Mouse (Mus musculus): ENCODE data around the gene Cmpk2. TPM values are rescaled to one million over a fixed set of nuclear protein-coding genes. Genes with fewer than 3 reads are reported as not detected.
A peak's percentile ranks its signal among the peaks of the same experiment; 100 is the strongest.

The Cmpk2 gene
- polyA plus RNA-seq, 1 experiment from 2014 or later, result 9.1 TPM

DNA sequence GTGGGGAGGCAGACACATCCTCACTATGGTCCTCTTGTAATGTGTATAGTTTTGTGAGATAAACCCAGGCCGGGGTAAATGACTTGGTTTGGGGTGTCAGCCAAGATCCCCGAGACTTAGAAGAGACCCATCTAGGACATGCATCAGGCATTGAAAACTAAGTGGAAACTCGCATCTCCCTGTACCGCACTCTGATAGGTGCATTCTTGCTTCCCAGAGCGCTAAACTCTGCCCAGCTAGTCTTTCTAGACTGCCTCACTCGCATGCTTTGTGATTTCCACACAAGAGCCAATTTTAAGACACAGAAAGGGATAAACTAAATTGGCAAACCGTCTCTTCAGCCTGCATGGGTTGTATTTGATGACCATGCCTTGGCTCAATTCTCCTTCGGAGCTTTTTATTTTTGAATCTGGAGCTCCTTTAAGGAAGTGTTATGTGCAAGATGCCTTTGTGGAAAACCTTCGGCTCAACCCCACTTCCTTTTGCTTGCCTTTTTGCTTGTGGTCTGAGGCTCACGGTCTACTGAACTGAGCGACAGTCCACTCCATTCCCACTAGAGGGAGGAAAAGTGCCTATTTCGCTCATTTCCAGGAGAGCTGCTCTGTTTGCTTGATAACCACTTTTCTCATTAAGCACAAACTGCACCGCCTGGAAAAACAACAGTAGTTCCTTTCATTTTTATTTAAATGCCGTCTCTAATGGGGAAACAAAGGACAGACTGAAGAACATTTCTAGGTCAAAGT is 19.0 kb downstream of the Cmpk2 start:
- H3K4me1 ChIP-seq, result peaks cover 3% of the 10 kb centered on the region; the same call in 1 of the 2 replicates
- no peak overlapping the region for H3K4me3 ChIP-seq
- 42% methylated on average over 14 of the region's 14 CpGs for WGBS
- H3K36me3 ChIP-seq, result no peaks in the 10 kb centered on the region
- H3K9me3 ChIP-seq, result no peaks in the 10 kb centered on the region
- ATAC-seq (ENCODE audit: low FRiP score, low read depth), result peak; percentile 76
- peak overlapping the region; percentile 16; the same call in 1 of the 2 replicates for H3K4me2 ChIP-seq (replicated peaks)
- H3K27ac ChIP-seq, result no peak overlapping the region
- no peak overlapping the region for H3K9ac ChIP-seq
- H3K27me3 ChIP-seq (replicated peaks), result 0 out of 2 replicates have a peak, but pooled peaks cover 11% of the 10 kb centered on the region

DNA sequence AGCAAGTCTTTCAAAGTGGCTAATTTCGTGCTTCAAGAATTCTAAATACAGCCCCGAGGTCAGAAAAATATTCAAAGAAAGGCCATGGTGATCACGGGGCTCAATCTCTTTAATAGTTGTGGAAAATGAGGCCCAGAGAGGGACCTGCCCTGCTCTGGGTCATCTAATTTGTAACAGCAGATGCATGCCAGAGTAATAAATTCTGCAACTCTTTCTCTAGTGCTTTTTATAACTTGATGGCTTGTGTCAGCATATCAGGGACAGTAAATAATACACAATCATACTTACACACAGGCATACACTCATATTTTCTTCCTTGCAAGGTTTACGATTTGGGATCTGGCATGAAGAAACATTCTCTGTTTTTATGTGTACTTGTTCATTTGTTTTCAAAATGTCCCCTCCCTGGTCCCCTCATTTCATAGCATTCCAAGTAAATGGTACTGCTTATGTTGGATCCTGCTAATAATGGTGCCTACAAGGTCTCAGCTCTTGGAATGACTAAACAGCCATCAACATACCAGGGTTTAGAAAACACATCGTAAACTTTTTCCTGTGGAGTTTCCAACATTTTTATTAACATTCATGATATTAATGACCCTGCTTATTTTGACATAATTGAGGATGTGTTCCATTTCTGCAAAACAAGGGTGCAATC is 19.7 kb downstream of the Cmpk2 start:
- H3K9me3 ChIP-seq, result no peaks in the 10 kb centered on the region
- 0 out of 2 replicates have a peak, but pooled peaks cover 11% of the 10 kb centered on the region for H3K27me3 ChIP-seq (replicated peaks)
- H3K36me3 ChIP-seq, result no peaks in the 10 kb centered on the region
- H3K9ac ChIP-seq, result no peak overlapping the region
- peaks cover 3% of the 10 kb centered on the region; the same call in 1 of the 2 replicates for H3K4me1 ChIP-seq
- ATAC-seq (ENCODE audit: low FRiP score, low read depth), result 0 out of 2 replicates have a peak, but pooled peaks have one; percentile 53
- no peak overlapping the region for H3K4me3 ChIP-seq
- H3K4me2 ChIP-seq (replicated peaks), result peak overlapping the region; percentile 16; the same call in 1 of the 2 replicates
- 29% methylated on average over 5 of the region's 5 CpGs for WGBS
- H3K27ac ChIP-seq, result no peak overlapping the region

DNA sequence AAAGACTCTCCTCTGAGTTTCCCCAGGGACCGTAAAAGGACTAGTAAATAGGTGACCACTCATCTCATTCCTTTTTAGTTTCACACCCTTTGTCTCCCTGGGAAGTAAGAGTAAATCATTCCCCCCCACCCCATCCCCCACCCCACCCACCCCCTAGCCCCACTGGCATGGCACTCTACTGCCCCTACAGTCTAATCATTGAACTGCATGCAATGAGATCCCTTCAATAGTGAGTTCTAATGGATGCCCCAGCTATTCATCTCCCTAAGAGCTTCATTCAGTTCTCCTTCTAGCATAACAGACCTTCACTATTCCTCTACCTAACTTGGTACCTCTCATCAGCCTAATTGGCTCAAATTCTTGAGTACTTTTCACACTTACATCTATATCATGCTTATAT is 20.9 kb downstream of the Cmpk2 start:
- H3K9ac ChIP-seq, result no peak overlapping the region
- H3K27me3 ChIP-seq (replicated peaks), result 0 out of 2 replicates have a peak, but pooled peaks cover 11% of the 10 kb centered on the region
- no peak overlapping the region for H3K4me2 ChIP-seq (replicated peaks)
- H3K36me3 ChIP-seq, result no peaks in the 10 kb centered on the region
- no peak overlapping the region for H3K27ac ChIP-seq
- ATAC-seq (ENCODE audit: low FRiP score, low read depth), result no peak
- WGBS, result 63% methylated on average over 1 of the region's 1 CpGs
- H3K9me3 ChIP-seq, result no peaks in the 10 kb centered on the region
- no peak overlapping the region for H3K4me3 ChIP-seq
- peaks cover 3% of the 10 kb centered on the region; the same call in 1 of the 2 replicates for H3K4me1 ChIP-seq

DNA sequence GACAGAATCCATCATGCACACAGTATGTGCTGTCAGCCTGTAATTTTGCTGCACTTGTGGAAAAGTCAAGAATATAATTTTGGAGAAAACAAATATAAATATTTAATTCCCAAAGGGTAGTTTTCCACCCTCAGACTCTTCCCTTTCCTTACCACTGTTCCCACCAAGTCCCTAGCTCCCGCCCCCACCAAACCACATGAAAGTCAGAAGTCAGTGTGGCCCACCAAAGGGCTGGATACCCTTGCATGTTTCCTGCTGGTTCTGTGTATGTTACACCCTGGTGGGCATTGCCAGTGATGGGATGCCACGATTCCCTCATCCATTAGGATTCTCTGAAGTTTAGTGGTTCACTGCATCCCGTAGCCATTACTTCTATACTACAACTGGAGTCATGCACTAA is 32.0 kb downstream of the Cmpk2 start:
- Histone ChIP-seq H3K4me1 (no peaks in the 10 kb centered on the region), H3K27ac (no peak overlapping the region), H3K9me3 (no peaks in the 10 kb centered on the region), H3K4me2 (replicated peaks) (no peak overlapping the region), H3K9ac (no peak overlapping the region), H3K36me3 (no peaks in the 10 kb centered on the region), H3K27me3 (replicated peaks) (no peaks in the 10 kb centered on the region), H3K4me3 (no peak overlapping the region)
- WGBS, result 88% methylated on average over 3 of the region's 3 CpGs
- ATAC-seq (ENCODE audit: low FRiP score, low read depth), result no peak

DNA sequence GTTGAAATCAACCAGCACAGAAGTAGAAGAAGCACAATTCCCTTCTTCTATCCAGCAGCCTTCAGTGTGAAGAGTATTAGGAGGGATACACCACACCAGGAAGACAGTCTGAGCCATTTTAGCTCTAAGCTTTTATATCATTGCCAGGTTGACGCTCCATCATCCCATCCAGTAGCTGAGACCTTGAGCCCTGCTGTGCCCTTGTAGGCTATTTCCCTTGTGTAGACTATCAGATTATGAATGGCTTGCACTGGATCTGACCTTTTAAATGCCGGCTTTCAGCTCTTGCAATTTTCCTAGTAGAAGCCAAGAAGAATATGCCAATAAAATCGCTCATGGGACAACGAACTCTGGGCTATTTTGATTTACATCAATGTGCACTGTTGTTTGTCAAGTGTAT is 42.0 kb downstream of the Cmpk2 start:
- no peak overlapping the region for H3K4me2 ChIP-seq (replicated peaks)
- no peak overlapping the region for H3K4me3 ChIP-seq
- no peaks in the 10 kb centered on the region for H3K36me3 ChIP-seq
- 85% methylated on average over 4 of the region's 4 CpGs for WGBS
- no peaks in the 10 kb centered on the region for H3K27me3 ChIP-seq (replicated peaks)
- H3K9me3 ChIP-seq, result no peaks in the 10 kb centered on the region
- no peak for ATAC-seq (ENCODE audit: low FRiP score, low read depth)
- H3K27ac ChIP-seq, result no peak overlapping the region
- no peak overlapping the region for H3K9ac ChIP-seq
- no peaks in the 10 kb centered on the region for H3K4me1 ChIP-seq

DNA sequence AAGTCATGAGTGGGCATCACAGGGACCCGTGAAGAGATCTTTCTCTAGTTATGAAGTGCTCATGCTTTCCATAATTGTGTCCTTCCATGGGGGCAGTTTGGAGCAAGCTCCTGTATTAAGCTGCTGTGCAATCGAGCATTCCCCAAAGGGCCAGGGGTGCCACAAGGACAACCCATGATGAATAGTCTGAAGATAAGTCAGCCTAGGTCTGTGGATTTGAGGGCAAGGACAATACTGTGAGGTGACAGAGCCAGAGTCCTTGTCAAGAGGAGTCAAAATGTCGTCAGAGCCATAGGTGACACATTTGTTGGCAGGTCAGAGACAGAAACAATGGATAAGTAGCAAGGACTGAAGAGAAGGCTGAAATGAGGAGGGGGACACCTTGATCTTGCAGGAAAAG is 49.2 kb downstream of the Cmpk2 start:
- no peak for ATAC-seq (ENCODE audit: low FRiP score, low read depth)
- H3K36me3 ChIP-seq, result no peaks in the 10 kb centered on the region
- 82% methylated on average over 3 of the region's 3 CpGs for WGBS

DNA sequence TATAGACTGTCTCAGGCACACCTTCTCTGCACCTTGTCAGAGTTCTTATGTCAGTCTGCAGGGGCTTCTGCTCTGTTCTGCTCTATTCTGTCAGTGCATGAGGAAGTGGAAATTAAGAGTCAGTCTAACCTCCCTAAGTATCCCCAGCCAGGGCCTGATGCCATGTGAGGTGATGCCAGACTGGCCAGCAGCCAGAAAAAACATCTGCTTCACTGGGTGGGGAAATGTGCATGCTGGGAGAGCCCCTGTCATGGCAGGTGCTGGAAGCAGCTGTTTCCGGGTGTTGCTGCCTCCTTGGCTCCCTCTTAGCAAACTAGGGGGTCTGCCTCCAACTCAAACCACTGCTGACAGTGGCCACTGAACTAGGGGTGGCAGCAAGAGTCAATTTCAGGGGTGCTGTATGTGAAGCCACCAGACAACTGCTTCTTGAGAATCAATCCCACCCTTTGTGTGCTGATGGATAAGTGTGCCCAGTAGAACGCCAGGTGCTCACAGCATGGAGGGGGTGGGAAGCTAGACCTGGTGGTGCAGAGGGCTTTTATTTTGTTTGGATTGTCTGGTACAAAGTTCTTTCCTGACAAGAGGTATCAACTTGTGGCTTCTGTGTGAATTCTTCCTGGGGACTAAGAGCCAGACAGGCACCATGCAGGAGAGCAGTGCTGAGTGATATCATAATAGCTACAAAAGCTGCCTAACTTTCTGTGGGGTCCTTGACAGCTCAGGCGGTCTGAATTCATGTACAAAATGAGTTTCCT is 56.1 kb downstream of the Cmpk2 start:
- Histone ChIP-seq H3K4me2 (replicated peaks) (no peak overlapping the region), H3K9me3 (no peaks in the 10 kb centered on the region), H3K4me3 (no peak overlapping the region), H3K4me1 (peaks cover 13% of the 10 kb centered on the region), H3K27ac (no peak overlapping the region), H3K9ac (no peak overlapping the region), H3K27me3 (replicated peaks) (no peaks in the 10 kb centered on the region), H3K36me3 (no peaks in the 10 kb centered on the region)
- 66% methylated on average over 3 of the region's 3 CpGs for WGBS
- no peak for ATAC-seq (ENCODE audit: low FRiP score, low read depth)

More for the DNA sequence above, 49.2 kb downstream of the Cmpk2 start:
- H3K27ac ChIP-seq, result no peak overlapping the region
- no peaks in the 10 kb centered on the region for H3K9me3 ChIP-seq
- no peaks in the 10 kb centered on the region for H3K27me3 ChIP-seq (replicated peaks)
- no peaks in the 10 kb centered on the region for H3K4me1 ChIP-seq
- no peak overlapping the region for H3K9ac ChIP-seq
- no peak overlapping the region for H3K4me3 ChIP-seq
- H3K4me2 ChIP-seq (replicated peaks), result no peak overlapping the region

DNA sequence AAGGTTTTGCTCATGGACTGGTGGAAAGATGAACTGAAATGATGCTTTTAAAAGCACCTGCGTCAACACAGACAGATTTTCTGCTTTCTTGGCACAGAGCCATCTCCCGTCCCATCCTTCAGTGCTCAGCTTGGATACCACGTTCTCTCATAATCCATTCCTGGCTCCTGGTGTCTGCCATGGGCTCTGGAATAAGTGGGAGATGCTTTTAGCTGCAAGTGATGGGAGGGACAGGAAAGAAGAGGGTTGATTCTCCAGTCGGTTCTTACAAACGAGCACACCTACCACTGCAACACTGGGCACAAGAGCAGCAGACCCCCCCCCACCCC is 56.7 kb downstream of the Cmpk2 start:
- WGBS, result 68% methylated on average over 5 of the region's 5 CpGs
- Histone ChIP-seq H3K36me3 (no peaks in the 10 kb centered on the region), H3K4me2 (replicated peaks) (no peak overlapping the region), H3K9ac (no peak overlapping the region), H3K4me3 (no peak overlapping the region), H3K4me1 (peaks cover 13% of the 10 kb centered on the region), H3K27ac (no peak overlapping the region), H3K9me3 (no peaks in the 10 kb centered on the region), H3K27me3 (replicated peaks) (no peaks in the 10 kb centered on the region)
- no peak for ATAC-seq (ENCODE audit: low FRiP score, low read depth)

Other genes starting within 250 kb of the Cmpk2 start
- 38.3 and 38.8 TPM in 2 replicates for gene Rnf144a, start 54.0 kb upstream of the Cmpk2 start, polyA plus RNA-seq (2016; fragmentation: Nextera tagmentation; extraction: Ambion mirVana)
- gene Rsad2, start 12.8 kb upstream of the Cmpk2 start, polyA plus RNA-seq (2016; fragmentation: Nextera tagmentation; extraction: Ambion mirVana), result 0.60 and 0.67 TPM in 2 replicates

Measured in neural tube, embryonic 12.5 days (tissue).